Comparison of ENCODE assay signal across 25 mouse cellular contexts in the genomic region with DNA sequence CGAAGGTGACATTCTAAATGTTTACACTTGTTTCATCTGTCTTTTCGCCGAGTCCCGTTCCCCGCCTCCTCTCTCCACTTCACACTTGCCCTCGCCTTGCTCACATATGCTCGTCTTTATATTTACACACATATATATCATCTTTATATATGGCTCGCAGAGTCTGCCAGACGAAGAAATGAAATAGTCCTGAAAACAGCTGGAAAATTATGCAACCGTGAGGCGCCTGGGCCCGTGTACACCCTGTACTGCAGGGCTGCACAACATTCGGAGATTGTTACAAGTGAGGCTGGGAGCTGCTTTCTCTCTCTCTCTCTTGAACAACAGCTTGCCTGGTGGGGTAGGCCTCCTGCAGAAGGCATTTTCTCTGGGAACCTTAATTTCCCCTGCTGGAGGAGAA. TPM values are rescaled to one million over a fixed set of nuclear protein-coding genes. Genes with fewer than 3 reads are reported as not detected.
DNase-seq lines count a peak whose midpoint lies in the region; ATAC-seq and TF ChIP-seq lines count a peak whose summit lies in the region.
"Had no signal": no experiment of that assay in that cellular context is flagged by ENCODE, and none has a peak within 500 bp of the region (broad histone marks: within the 10 kb centered on the region; RNA-seq: fewer than 3 reads in every experiment).

No protein-coding gene starts in this region.

- no peak for TF ChIP-seq CTCF in lung, postnatal 0 days (IDR thresholded peaks at IDR 0.05)

- H3K9me3 ChIP-seq in lung, postnatal 0 days (ENCODE audit: low read length): no peaks in the 10 kb centered on the region
- H3K9me3 ChIP-seq: forebrain, embryonic 15.5 days; hindbrain, embryonic 12.5 days; midbrain, embryonic 15.5 days; neural tube, embryonic 15.5 days had no signal

- H3K36me3 ChIP-seq in lung, postnatal 0 days (ENCODE audit: insufficient read depth, low read length): no peaks in the 10 kb centered on the region
- H3K36me3 ChIP-seq: forebrain, embryonic 15.5 days; hindbrain, embryonic 12.5 days; midbrain, embryonic 15.5 days; neural tube, embryonic 15.5 days had no signal

- peak; percentile 32 for DNase-seq in layer of hippocampus, adult 11-12 months (ENCODE audit: low spot score)
- no peak for DNase-seq in layer of hippocampus, postnatal 14 days (ENCODE audit: low spot score in 2 of 2)
- peak; percentile 76 for DNase-seq in lung, postnatal 0 days (ENCODE audit: low spot score)
- DNase-seq in lung, postnatal 14 days: no peak
- DNase-seq in left cerebral cortex, postnatal 14 days (ENCODE audit: low spot score in 2 of 2): peak; percentile 34 to 73
- peak; percentile 39 to 55 for DNase-seq in right cerebral cortex, postnatal 36 days (ENCODE audit: low spot score in 2 of 2)
- no peak for DNase-seq in spleen, adult 18-20 months
- no peak for DNase-seq in adrenal gland, adult (ENCODE audit: inconsistent age in 2 of 2, low spot score in 1 of 2)
- DNase-seq: adrenal gland, postnatal 36 days; cerebellum, adult 18-20 months; cerebellum, postnatal 25 days; embryo, embryonic 11 days; heart, postnatal 10 days; kidney, adult 9 months; lung, adult 18-20 months; thymus, adult 18-20 months had no signal

- no peak overlapping the region for H3K4me3 ChIP-seq in lung, postnatal 0 days (ENCODE audit: low read depth, low read length)
- H3K4me3 ChIP-seq: forebrain, embryonic 15.5 days; hindbrain, embryonic 12.5 days; midbrain, embryonic 15.5 days; neural tube, embryonic 15.5 days had no signal

- H3K27me3 ChIP-seq in lung, postnatal 0 days (replicated peaks; ENCODE audit: insufficient read depth, low read length): no peaks in the 10 kb centered on the region
- H3K27me3 ChIP-seq: forebrain, embryonic 15.5 days; hindbrain, embryonic 12.5 days; midbrain, embryonic 15.5 days; neural tube, embryonic 15.5 days had no signal

- 55% methylated on average over 13 of the region's 13 CpGs for WGBS in lung, postnatal 0 days

- TF ChIP-seq EP300 in lung, postnatal 0 days (IDR thresholded peaks at IDR 0.05): peak; percentile 51

- ATAC-seq in lung, postnatal 0 days: peak; percentile 78
- ATAC-seq: forebrain, embryonic 15.5 days; midbrain, embryonic 15.5 days had no signal

- H3K4me2 ChIP-seq in lung, postnatal 0 days (replicated peaks; ENCODE audit: low read depth, low read length): no peak overlapping the region
- H3K4me2 ChIP-seq: forebrain, embryonic 15.5 days; heart, embryonic 11.5 days; hindbrain, embryonic 12.5 days; liver, embryonic 11.5 days; midbrain, embryonic 15.5 days; neural tube, embryonic 15.5 days had no signal

- H3K9ac ChIP-seq in lung, postnatal 0 days (replicated peaks; ENCODE audit: low read depth): no peak overlapping the region
- H3K9ac ChIP-seq: forebrain, embryonic 15.5 days; hindbrain, embryonic 12.5 days; midbrain, embryonic 15.5 days; neural tube, embryonic 15.5 days had no signal

- intact Hi-C loops in left cerebral cortex, postnatal 14 days (cut with DNase I): no loop called here

- H3K4me1 ChIP-seq in lung, postnatal 0 days (ENCODE audit: insufficient read depth, low read depth, low read length): no peaks in the 10 kb centered on the region
- H3K4me1 ChIP-seq: forebrain, embryonic 15.5 days; midbrain, embryonic 15.5 days; neural tube, embryonic 15.5 days had no signal

- 0 out of 2 replicates have a peak overlapping the region, but pooled peaks have one; percentile 43 for H3K27ac ChIP-seq in lung, postnatal 0 days (ENCODE audit: low read length)
- H3K27ac ChIP-seq: forebrain, embryonic 15.5 days; hindbrain, embryonic 12.5 days; midbrain, embryonic 15.5 days; neural tube, embryonic 15.5 days had no signal

RNA-seq across cellular contexts. Expression of a gene that starts 10.8 kb away (rescaled TPM):
- 1 to 10 TPM; 6.3 to 8.3 TPM for total RNA-seq in layer of hippocampus, postnatal 14 days (2021)
- 28.4 and 29.4 TPM in 2 replicates for polyA plus RNA-seq in lung, postnatal 0 days (2015; fragmentation: Nextera tagmentation; extraction: Ambion mirVana)
- 10 to 100 TPM; 12.3 to 13.2 TPM for total RNA-seq in left cerebral cortex, postnatal 14 days (2021)
- total RNA-seq: CH12.LX; granulocyte monocyte progenitor cell, adult 5-6 weeks; MEL had no signal

Comparison
In these comparisons a context has a peak if more than half of its experiments do, and no peak if none do; other contexts are left out.
1. DNase-seq: peak in layer of hippocampus, adult 11-12 months (single experiment), lung, postnatal 0 days (single experiment), left cerebral cortex, postnatal 14 days (2 of 2) and right cerebral cortex, postnatal 36 days (2 of 2); none in layer of hippocampus, postnatal 14 days (0 of 2), lung, postnatal 14 days (single experiment), spleen, adult 18-20 months (0 of 2) and adrenal gland, adult (0 of 2).